9 mouse cellular contexts compared by ENCODE assay signal in the genomic region with DNA sequence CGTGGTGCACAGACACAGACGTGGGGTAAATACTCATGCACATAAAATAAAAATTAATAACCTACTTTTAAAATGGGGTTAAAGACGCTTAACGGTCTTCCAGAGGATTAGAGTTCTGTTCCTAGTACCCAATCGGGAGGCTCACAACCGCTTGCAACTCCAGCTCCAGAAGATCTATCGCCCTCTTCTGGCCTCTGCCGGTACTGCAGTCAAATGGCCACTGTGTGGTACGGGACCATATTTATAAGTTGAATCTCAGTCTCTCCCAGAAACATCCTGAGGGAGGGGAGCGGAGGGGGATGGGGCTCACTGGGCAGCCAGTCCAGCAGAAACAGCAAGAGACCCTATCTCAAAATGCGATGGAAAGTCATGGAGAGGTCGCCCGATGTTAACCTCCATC. TPM values are rescaled to one million over a fixed set of nuclear protein-coding genes. Genes with fewer than 3 reads are reported as not detected.
DNase-seq lines count a peak whose midpoint lies in the region; ATAC-seq and TF ChIP-seq lines count a peak whose summit lies in the region.
"Had no signal": no experiment of that assay in that cellular context is flagged by ENCODE, and none has a peak within 500 bp of the region (broad histone marks: within the 10 kb centered on the region; RNA-seq: fewer than 3 reads in every experiment).

No protein-coding gene starts in this region.

- no peak for DNase-seq in forebrain, postnatal 0 days
- peak; percentile 53 for DNase-seq in neural tube, embryonic 10.5 days (ENCODE audit: extremely low spot score, low spot score)
- peak; percentile 26 for DNase-seq in embryonic facial prominence, embryonic 11.5 days (ENCODE audit: low spot score)
- peak; percentile 17 for DNase-seq in thymus, postnatal 25 days
- DNase-seq in left cerebral cortex, postnatal 25 days (ENCODE audit: low spot score in 2 of 2) = no peak

- intact Hi-C loops in left cerebral cortex, postnatal 25 days (cut with DNase I) = loop anchor here (2.0 to 10.0 kb wide), 2 partner anchors 833 to 945 kb away; no protein-coding TSS in a partner anchor

- H3K36me3 ChIP-seq in forebrain, postnatal 0 days (ENCODE audit: insufficient read depth) = no peaks in the 10 kb centered on the region
- no peaks in the 10 kb centered on the region for H3K36me3 ChIP-seq in forebrain, embryonic 15.5 days
- no peaks in the 10 kb centered on the region for H3K36me3 ChIP-seq in neural tube, embryonic 15.5 days
- H3K36me3 ChIP-seq in embryonic facial prominence, embryonic 11.5 days (replicated peaks; ENCODE audit: control insufficient read depth, insufficient read depth, low read depth, low read length) = no peaks in the 10 kb centered on the region
- H3K36me3 ChIP-seq in midbrain, embryonic 16.5 days (ENCODE audit: control insufficient read depth, insufficient read depth, low read length) = no peaks in the 10 kb centered on the region
- H3K36me3 ChIP-seq: liver, embryonic 15.5 days had no signal

- no peak overlapping the region for H3K9ac ChIP-seq in forebrain, postnatal 0 days
- H3K9ac ChIP-seq in forebrain, embryonic 15.5 days (replicated peaks) = no peak overlapping the region
- no peak overlapping the region for H3K9ac ChIP-seq in neural tube, embryonic 15.5 days (replicated peaks)
- H3K9ac ChIP-seq in embryonic facial prominence, embryonic 11.5 days (replicated peaks; ENCODE audit: low read length) = no peak overlapping the region
- no peak overlapping the region for H3K9ac ChIP-seq in midbrain, embryonic 16.5 days (ENCODE audit: low read depth, low read length)
- H3K9ac ChIP-seq: liver, embryonic 15.5 days had no signal

- no peaks in the 10 kb centered on the region for H3K9me3 ChIP-seq in forebrain, postnatal 0 days (ENCODE audit: low read length)
- no peaks in the 10 kb centered on the region for H3K9me3 ChIP-seq in forebrain, embryonic 15.5 days
- no peaks in the 10 kb centered on the region for H3K9me3 ChIP-seq in neural tube, embryonic 15.5 days (replicated peaks)
- no peaks in the 10 kb centered on the region for H3K9me3 ChIP-seq in embryonic facial prominence, embryonic 11.5 days (replicated peaks; ENCODE audit: control insufficient read depth, low read length)
- H3K9me3 ChIP-seq in midbrain, embryonic 16.5 days (replicated peaks; ENCODE audit: control insufficient read depth, low read length, poor library complexity, severe bottlenecking) = no peaks in the 10 kb centered on the region; the same call in 1 of the 2 replicates
- H3K9me3 ChIP-seq: liver, embryonic 15.5 days had no signal

- H3K4me2 ChIP-seq in forebrain, postnatal 0 days (ENCODE audit: low read depth) = no peak overlapping the region
- no peak overlapping the region for H3K4me2 ChIP-seq in forebrain, embryonic 15.5 days (replicated peaks)
- no peak overlapping the region for H3K4me2 ChIP-seq in neural tube, embryonic 15.5 days
- H3K4me2 ChIP-seq in embryonic facial prominence, embryonic 11.5 days (ENCODE audit: low read depth, low read length) = no peak overlapping the region
- no peak overlapping the region for H3K4me2 ChIP-seq in midbrain, embryonic 16.5 days (ENCODE audit: low read length)
- H3K4me2 ChIP-seq: liver, embryonic 15.5 days had no signal

- TF ChIP-seq CTCF in forebrain, postnatal 0 days (IDR thresholded peaks at IDR 0.05; ENCODE audit: low read depth) = peak; percentile 51

- H3K4me3 ChIP-seq in forebrain, postnatal 0 days (ENCODE audit: low read depth, low read length) = no peak overlapping the region
- no peak overlapping the region for H3K4me3 ChIP-seq in forebrain, embryonic 15.5 days
- no peak overlapping the region for H3K4me3 ChIP-seq in neural tube, embryonic 15.5 days (replicated peaks)
- no peak overlapping the region for H3K4me3 ChIP-seq in embryonic facial prominence, embryonic 11.5 days (ENCODE audit: low read depth, low read length)
- H3K4me3 ChIP-seq in midbrain, embryonic 16.5 days (ENCODE audit: low read depth, low read length) = no peak overlapping the region
- H3K4me3 ChIP-seq: liver, embryonic 15.5 days had no signal

- no peak for ATAC-seq in forebrain, postnatal 0 days
- no peak for ATAC-seq in forebrain, embryonic 15.5 days (replicated peaks)
- no peak for ATAC-seq in neural tube, embryonic 15.5 days (ENCODE audit: low FRiP score)
- no peak for ATAC-seq in embryonic facial prominence, embryonic 11.5 days (replicated peaks; ENCODE audit: insufficient number of reproducible peaks, low FRiP score, low TSS enrichment, low read depth)
- ATAC-seq in midbrain, embryonic 16.5 days = no peak

- WGBS in forebrain, postnatal 0 days = 81% methylated on average over 13 of the region's 13 CpGs
- WGBS in forebrain, embryonic 15.5 days = 83% methylated on average over 13 of the region's 13 CpGs
- WGBS in neural tube, embryonic 15.5 days = 81% methylated on average over 13 of the region's 13 CpGs
- 69% methylated on average over 13 of the region's 13 CpGs for WGBS in embryonic facial prominence, embryonic 11.5 days
- 82% methylated on average over 13 of the region's 13 CpGs for WGBS in midbrain, embryonic 16.5 days

- no peak overlapping the region for H3K27ac ChIP-seq in forebrain, postnatal 0 days (ENCODE audit: low read depth, low read length)
- no peak overlapping the region for H3K27ac ChIP-seq in forebrain, embryonic 15.5 days (replicated peaks)
- H3K27ac ChIP-seq in neural tube, embryonic 15.5 days (replicated peaks) = no peak overlapping the region
- H3K27ac ChIP-seq in embryonic facial prominence, embryonic 11.5 days (replicated peaks; ENCODE audit: low read depth, low read length) = no peak overlapping the region
- no peak overlapping the region for H3K27ac ChIP-seq in midbrain, embryonic 16.5 days (ENCODE audit: low read length)
- H3K27ac ChIP-seq: liver, embryonic 15.5 days had no signal

- H3K27me3 ChIP-seq in forebrain, postnatal 0 days (ENCODE audit: insufficient read depth, low read length) = no peaks in the 10 kb centered on the region
- H3K27me3 ChIP-seq in forebrain, embryonic 15.5 days = no peaks in the 10 kb centered on the region
- no peaks in the 10 kb centered on the region for H3K27me3 ChIP-seq in neural tube, embryonic 15.5 days (replicated peaks)
- no peaks in the 10 kb centered on the region for H3K27me3 ChIP-seq in embryonic facial prominence, embryonic 11.5 days (ENCODE audit: control insufficient read depth, insufficient read depth, low read length)
- H3K27me3 ChIP-seq in midbrain, embryonic 16.5 days (ENCODE audit: control insufficient read depth, insufficient read depth, low read depth, low read length) = no peaks in the 10 kb centered on the region
- H3K27me3 ChIP-seq: liver, embryonic 15.5 days had no signal

- no peaks in the 10 kb centered on the region for H3K4me1 ChIP-seq in forebrain, postnatal 0 days (ENCODE audit: insufficient read depth)
- H3K4me1 ChIP-seq in forebrain, embryonic 15.5 days = peaks cover 11% of the 10 kb centered on the region
- peaks cover 11% of the 10 kb centered on the region for H3K4me1 ChIP-seq in neural tube, embryonic 15.5 days
- no peaks in the 10 kb centered on the region for H3K4me1 ChIP-seq in embryonic facial prominence, embryonic 11.5 days (ENCODE audit: control insufficient read depth, insufficient read depth, low read length)
- peaks cover 6% of the 10 kb centered on the region for H3K4me1 ChIP-seq in midbrain, embryonic 16.5 days (ENCODE audit: control insufficient read depth, insufficient read depth, low read length)
- H3K4me1 ChIP-seq: liver, embryonic 15.5 days had no signal

RNA-seq across cellular contexts. Expression of a gene that starts 47.7 kb away (rescaled TPM):
- total RNA-seq in forebrain, postnatal 0 days (2014; rRNA removed) = 83.5 and 95.9 TPM in 2 replicates
- 75.9 and 76.4 TPM in 2 replicates for polyA plus RNA-seq in forebrain, postnatal 0 days (2015; fragmentation: Nextera tagmentation; extraction: Ambion mirVana)
- 94.0 and 99.1 TPM in 2 replicates for polyA plus RNA-seq in forebrain, embryonic 15.5 days (2015; fragmentation: Nextera tagmentation; extraction: Ambion mirVana)
- 79.4 and 81.9 TPM in 2 replicates for polyA plus RNA-seq in neural tube, embryonic 15.5 days (2015; fragmentation: Nextera tagmentation; extraction: Ambion mirVana)
- polyA plus RNA-seq in embryonic facial prominence, embryonic 11.5 days (2014; fragmentation: Nextera tagmentation; extraction: Ambion mirVana) = 52.2 and 56.2 TPM in 2 replicates
- 100 to 1,000 TPM; 121 to 139 TPM for total RNA-seq in left cerebral cortex, postnatal 25 days (2021)
- 82.3 and 83.6 TPM in 2 replicates for polyA plus RNA-seq in midbrain, embryonic 16.5 days (2015; fragmentation: Nextera tagmentation; extraction: Ambion mirVana)

RNA-seq across cellular contexts. Expression of a gene that starts 51.7 kb away (rescaled TPM):
- total RNA-seq in forebrain, postnatal 0 days (2014; rRNA removed) = 37.2 TPM in 2 replicates
- polyA plus RNA-seq in forebrain, postnatal 0 days (2015; fragmentation: Nextera tagmentation; extraction: Ambion mirVana) = 40.8 and 57.6 TPM in 2 replicates
- 45.3 and 51.7 TPM in 2 replicates for polyA plus RNA-seq in forebrain, embryonic 15.5 days (2015; fragmentation: Nextera tagmentation; extraction: Ambion mirVana)
- polyA plus RNA-seq in neural tube, embryonic 15.5 days (2015; fragmentation: Nextera tagmentation; extraction: Ambion mirVana) = 63.8 and 67.1 TPM in 2 replicates
- 11.6 and 12.0 TPM in 2 replicates for polyA plus RNA-seq in embryonic facial prominence, embryonic 11.5 days (2014; fragmentation: Nextera tagmentation; extraction: Ambion mirVana)
- 10 to 100 TPM; 55.2 to 59.8 TPM for total RNA-seq in left cerebral cortex, postnatal 25 days (2021)
- polyA plus RNA-seq in midbrain, embryonic 16.5 days (2015; fragmentation: Nextera tagmentation; extraction: Ambion mirVana) = 67.1 and 69.2 TPM in 2 replicates

Comparison
In these comparisons a context has a peak if more than half of its experiments do, and no peak if none do; other contexts are left out.
1. DNase-seq: peak in neural tube, embryonic 10.5 days (single experiment), embryonic facial prominence, embryonic 11.5 days (single experiment) and thymus, postnatal 25 days (single experiment); none in forebrain, postnatal 0 days (single experiment) and left cerebral cortex, postnatal 25 days (0 of 2).